Mouse (Mus musculus) heart, postnatal 0 days (tissue): Measurements from ENCODE around the gene Mapkapk3. TPM values are rescaled to one million over a fixed set of nuclear protein-coding genes. Genes with fewer than 3 reads are reported as not detected.

Source experiments
- ATAC-seq: fragments of 200-750 bp; cut with Nextera tagmentation; 2 replicates; pipeline ENCODE4 v1.8.0; 2017; ENCODE audit warnings: low read depth, moderate number of reproducible peaks, moderate library complexity; ENCODE audit not compliant: insufficient read depth
- DNase-seq: peaks from one replicate; pipeline ENCODE4 v3.0.0-alpha.2; 2016; ENCODE audit warnings: low spot score
- H3K27ac ChIP-seq: fragments of 300-500 bp; sonication (generic); 2 replicates; pipeline ENCODE4 v1.5.1; 2014; ENCODE audit warnings: low read depth, mild to moderate bottlenecking
- H3K27me3 ChIP-seq: fragments of 300-500 bp; sonication (generic); 2 replicates; pipeline ENCODE4 v1.6.1; 2014; ENCODE audit warnings: low read length, mixed read lengths; ENCODE audit not compliant: control insufficient read depth, insufficient read depth
- H3K36me3 ChIP-seq: fragments of 300-500 bp; sonication (generic); replicated peaks from 2 replicates; pipeline ENCODE4 v1.6.1; 2014; ENCODE audit warnings: low read length, mixed read lengths; ENCODE audit not compliant: control insufficient read depth, insufficient read depth
- H3K4me1 ChIP-seq: fragments of 300-500 bp; sonication (generic); 2 replicates; pipeline ENCODE4 v1.6.1; 2014; ENCODE audit warnings: antibody characterized with exemption; ENCODE audit not compliant: control insufficient read depth, insufficient read depth
- H3K4me2 ChIP-seq: fragments of 300-500 bp; sonication (generic); 2 replicates; pipeline ENCODE4 v1.6.1; 2014; ENCODE audit warnings: low read depth, mild to moderate bottlenecking, low read length, moderate library complexity
- H3K4me3 ChIP-seq: fragments of 300-500 bp; sonication (generic); 2 replicates; pipeline ENCODE4 v1.5.1; 2014; ENCODE audit warnings: low read depth, low read length
- H3K9ac ChIP-seq: fragments of 300-500 bp; sonication (generic); replicated peaks from 2 replicates; pipeline ENCODE4 v1.6.1; 2014; ENCODE audit warnings: low read depth, low read length, mixed read lengths
- H3K9me3 ChIP-seq: fragments of 300-500 bp; sonication (generic); replicated peaks from 2 replicates; pipeline ENCODE4 v1.6.1; 2016; ENCODE audit warnings: low read length; ENCODE audit not compliant: control insufficient read depth
- CTCF ChIP-seq: IDR thresholded peaks from 2 replicates; pipeline ENCODE4 v1.5.1; 2016; ENCODE audit warnings: antibody characterized with exemption, control low read depth, low read depth
- EP300 ChIP-seq: IDR thresholded peaks from 2 replicates; pipeline ENCODE4 v1.6.1; 2016; ENCODE audit warnings: antibody characterized with exemption, low read depth
- WGBS: fragments of 180-500 bp; shearing (Covaris S2); extraction: QIAGEN DNeasy Blood & Tissue Kit; methylation state at CpG from one replicate; pipeline ENCODE4 v1.1.7; 2014; 5-methylcytosine and 5-hydroxymethylcytosine counted together
- polyA plus RNA-seq: library from polyadenylated mRNA; unstranded; fragments of >200 nt; fragmentation: Nextera tagmentation; extraction: Ambion mirVana; gene quantifications from 2 replicates; pipeline ENCODE4 v1.2.1, GENCODE M21; 2015
- total RNA-seq: library from RNA; depleted of rRNA; stranded (reverse); fragments of >200 nt; gene quantifications from 2 replicates; pipeline ENCODE4 v1.2.3, GENCODE M21; 2014; ENCODE audit warnings: low replicate concordance

The Mapkapk3 gene
- total and polyA plus RNA-seq, 2 experiments from 2014 or later = 14.8 to 15.1 TPM

GRCm38 (mm10) chr9:107303900-107304299, 14.2 kb upstream of the Mapkapk3 start:
- no peak overlapping the region for H3K4me3 ChIP-seq
- peaks cover 66% of the 10 kb centered on the region for H3K4me1 ChIP-seq
- no peak overlapping the region for H3K27ac ChIP-seq
- H3K9me3 ChIP-seq = no peaks in the 10 kb centered on the region
- ATAC-seq = no peak
- 79% methylated on average over 5 of the region's 5 CpGs for WGBS
- no peak overlapping the region for H3K4me2 ChIP-seq
- DNase-seq = no peak
- TF ChIP-seq EP300 = no peak
- H3K36me3 ChIP-seq = peaks cover 23% of the 10 kb centered on the region
- no peaks in the 10 kb centered on the region for H3K27me3 ChIP-seq
- no peak overlapping the region for H3K9ac ChIP-seq

- Histone ChIP-seq H3K27ac (peak overlapping the region; percentile 43), H3K27me3 (no peaks in the 10 kb centered on the region), H3K4me3 (no peak overlapping the region), H3K4me2 (no peak overlapping the region), H3K4me1 (peaks cover 60% of the 10 kb centered on the region), H3K36me3 (peaks cover 23% of the 10 kb centered on the region), H3K9me3 (no peaks in the 10 kb centered on the region), H3K9ac (no peak overlapping the region)
- DNase-seq = no peak
- 62% methylated on average over 9 of the region's 9 CpGs for WGBS
- TF ChIP-seq CTCF (no peak), EP300 (no peak)
- no peak for ATAC-seq
Measured at GRCm38 (mm10) chr9:107303121-107303820, 13.6 kb upstream of the Mapkapk3 start.

- DNase-seq (no peak), ATAC-seq (no peak)
- WGBS = 38% methylated on average over 7 of the region's 7 CpGs
- TF ChIP-seq CTCF = no peak
- no peak for TF ChIP-seq EP300
- no peak overlapping the region for H3K4me2 ChIP-seq
- H3K36me3 ChIP-seq = peaks cover 23% of the 10 kb centered on the region
- H3K9ac ChIP-seq = no peak overlapping the region
- H3K9me3 ChIP-seq = no peaks in the 10 kb centered on the region
- H3K4me3 ChIP-seq = no peak overlapping the region
- H3K27ac ChIP-seq = peak overlapping the region; percentile 43
- H3K27me3 ChIP-seq = no peaks in the 10 kb centered on the region
- peaks cover 53% of the 10 kb centered on the region for H3K4me1 ChIP-seq
Measured at GRCm38 (mm10) chr9:107302592-107302991, 12.9 kb upstream of the Mapkapk3 start.

- Histone ChIP-seq H3K9ac (no peak overlapping the region), H3K4me3 (no peak overlapping the region), H3K27ac (0 out of 2 replicates have a peak overlapping the region, but pooled peaks have one; percentile 33), H3K36me3 (peaks cover 23% of the 10 kb centered on the region), H3K9me3 (no peaks in the 10 kb centered on the region), H3K4me2 (no peak overlapping the region), H3K27me3 (no peaks in the 10 kb centered on the region), H3K4me1 (peaks cover 44% of the 10 kb centered on the region)
- no peak for ATAC-seq
- no peak for DNase-seq
- TF ChIP-seq EP300 (0 out of 2 replicates have a peak, but pooled peaks have one; percentile 38), CTCF (no peak)
- 76% methylated on average over 17 of the region's 17 CpGs for WGBS
Measured at GRCm38 (mm10) chr9:107301554-107302331, 12.1 kb upstream of the Mapkapk3 start.

GRCm38 (mm10) chr9:107300224-107300973, 10.7 kb upstream of the Mapkapk3 start:
- Histone ChIP-seq H3K27ac (peak overlapping the region; percentile 9), H3K27me3 (no peaks in the 10 kb centered on the region), H3K9ac (no peak overlapping the region; the same call in 1 of the 2 replicates), H3K4me1 (peaks cover 38% of the 10 kb centered on the region), H3K4me3 (peak overlapping the region; percentile 77), H3K36me3 (peaks cover 23% of the 10 kb centered on the region), H3K9me3 (no peaks in the 10 kb centered on the region), H3K4me2 (peak overlapping the region; percentile 89)
- DNase-seq (no peak), ATAC-seq (no peak)
- no peak for TF ChIP-seq CTCF
- TF ChIP-seq EP300 = no peak
- WGBS = 92% methylated on average over 30 of the region's 30 CpGs
